Mouse (Mus musculus) hindbrain, embryonic 12.5 days (tissue): ENCODE measurements around the gene Fnbp1. TPM values are rescaled to one million over a fixed set of nuclear protein-coding genes. Genes with fewer than 3 reads are reported as not detected.

Source experiments
- ATAC-seq: fragments of 200-750 bp; cut with Nextera tagmentation; 2 replicates; pipeline ENCODE4 v1.8.0; 2017; ENCODE audit warnings: moderate TSS enrichment; ENCODE audit not compliant: low FRiP score
- H3K27ac ChIP-seq: fragments of 300-500 bp; sonication (generic); 2 replicates; pipeline ENCODE4 v1.5.1; 2016; ENCODE audit warnings: mild to moderate bottlenecking
- H3K27me3 ChIP-seq: fragments of 300-500 bp; sonication (generic); 2 replicates; pipeline ENCODE4 v1.6.1; 2016; ENCODE audit warnings: mild to moderate bottlenecking
- H3K36me3 ChIP-seq: fragments of 300-500 bp; sonication (generic); 2 replicates; pipeline ENCODE4 v1.6.1; 2016; ENCODE audit warnings: mild to moderate bottlenecking
- H3K4me1 ChIP-seq: fragments of 300-500 bp; sonication (generic); 2 replicates; pipeline ENCODE4 v1.6.1; 2016
- H3K4me2 ChIP-seq: fragments of 300-500 bp; sonication (generic); replicated peaks from 2 replicates; pipeline ENCODE4 v1.6.1; 2016; ENCODE audit warnings: mild to moderate bottlenecking
- H3K4me3 ChIP-seq: fragments of 300-500 bp; sonication (generic); 2 replicates; pipeline ENCODE4 v1.5.1; 2016; ENCODE audit warnings: mild to moderate bottlenecking
- H3K9ac ChIP-seq: fragments of 300-500 bp; sonication (generic); 2 replicates; pipeline ENCODE4 v1.6.1; 2016; ENCODE audit warnings: mild to moderate bottlenecking, moderate library complexity
- H3K9me3 ChIP-seq: fragments of 300-500 bp; sonication (generic); replicated peaks from 2 replicates; pipeline ENCODE4 v1.6.1; 2016; ENCODE audit warnings: mild to moderate bottlenecking
- WGBS: fragments of 180-500 bp; shearing (Covaris S2); methylation state at CpG from one replicate; pipeline ENCODE4 v1.1.7; 2016; 5-methylcytosine and 5-hydroxymethylcytosine counted together
- polyA plus RNA-seq: library from polyadenylated mRNA; unstranded; fragments of >200 nt; fragmentation: Nextera tagmentation; extraction: Ambion mirVana; gene quantifications from 2 replicates; pipeline ENCODE4 v1.2.1, GENCODE M21; 2016

The Fnbp1 gene
- polyA plus RNA-seq, 1 experiment from 2014 or later = 18.7 TPM

- no peaks in the 10 kb centered on the region for H3K27me3 ChIP-seq
- WGBS = 92% methylated on average over 10 of the region's 10 CpGs
- no peak overlapping the region for H3K27ac ChIP-seq
- no peaks in the 10 kb centered on the region for H3K36me3 ChIP-seq
- peaks cover 11% of the 10 kb centered on the region for H3K4me1 ChIP-seq
- H3K4me3 ChIP-seq = no peak overlapping the region
- no peak for ATAC-seq
- H3K9me3 ChIP-seq = 0 out of 2 replicates have a peak, but pooled peaks cover 4% of the 10 kb centered on the region
- no peak overlapping the region for H3K4me2 ChIP-seq
- no peak overlapping the region for H3K9ac ChIP-seq
Observed at GRCm38 (mm10) chr2:31118639-31119380, 23.0 kb downstream of the Fnbp1 start.

GRCm38 (mm10) chr2:31118211-31118610 lies 23.6 kb downstream of the Fnbp1 start:
- WGBS = 97% methylated on average over 3 of the region's 3 CpGs

GRCm38 (mm10) chr2:31115943-31116731 lies 25.7 kb downstream of the Fnbp1 start:
- Histone ChIP-seq H3K4me2 (no peak overlapping the region), H3K27me3 (no peaks in the 10 kb centered on the region), H3K4me3 (no peak overlapping the region), H3K9ac (no peak overlapping the region), H3K36me3 (no peaks in the 10 kb centered on the region), H3K27ac (no peak overlapping the region), H3K4me1 (peaks cover 11% of the 10 kb centered on the region), H3K9me3 (0 out of 2 replicates have a peak, but pooled peaks cover 4% of the 10 kb centered on the region)
- 0 out of 2 replicates have a peak, but pooled peaks have one; percentile 26 for ATAC-seq
- WGBS = 64% methylated on average over 10 of the region's 10 CpGs

More at GRCm38 (mm10) chr2:31118211-31118610, 23.6 kb downstream of the Fnbp1 start:
- Histone ChIP-seq H3K27ac (no peak overlapping the region), H3K27me3 (no peaks in the 10 kb centered on the region), H3K4me3 (no peak overlapping the region), H3K4me1 (peaks cover 11% of the 10 kb centered on the region), H3K4me2 (no peak overlapping the region), H3K9me3 (0 out of 2 replicates have a peak, but pooled peaks cover 4% of the 10 kb centered on the region), H3K36me3 (no peaks in the 10 kb centered on the region), H3K9ac (no peak overlapping the region)
- no peak for ATAC-seq

GRCm38 (mm10) chr2:31115091-31115942 lies 26.5 kb downstream of the Fnbp1 start:
- Histone ChIP-seq H3K4me2 (no peak overlapping the region), H3K27me3 (no peaks in the 10 kb centered on the region), H3K36me3 (no peaks in the 10 kb centered on the region), H3K9me3 (0 out of 2 replicates have a peak, but pooled peaks cover 4% of the 10 kb centered on the region), H3K4me3 (no peak overlapping the region), H3K4me1 (peaks cover 11% of the 10 kb centered on the region), H3K9ac (no peak overlapping the region), H3K27ac (no peak overlapping the region)
- 71% methylated on average over 10 of the region's 10 CpGs for WGBS
- ATAC-seq = no peak

GRCm38 (mm10) chr2:31114205-31114604 lies 27.6 kb downstream of the Fnbp1 start:
- WGBS = 93% methylated on average over 2 of the region's 2 CpGs
- no peak for ATAC-seq
- H3K36me3 ChIP-seq = no peaks in the 10 kb centered on the region
- peaks cover 11% of the 10 kb centered on the region for H3K4me1 ChIP-seq
- no peak overlapping the region for H3K4me2 ChIP-seq
- H3K9ac ChIP-seq = no peak overlapping the region
- H3K27me3 ChIP-seq = no peaks in the 10 kb centered on the region
- no peak overlapping the region for H3K4me3 ChIP-seq
- 0 out of 2 replicates have a peak, but pooled peaks cover 4% of the 10 kb centered on the region for H3K9me3 ChIP-seq
- H3K27ac ChIP-seq = no peak overlapping the region

GRCm38 (mm10) chr2:31111685-31112084 lies 30.1 kb downstream of the Fnbp1 start:
- Histone ChIP-seq H3K4me2 (no peak overlapping the region), H3K36me3 (no peaks in the 10 kb centered on the region), H3K9me3 (0 out of 2 replicates have a peak, but pooled peaks cover 4% of the 10 kb centered on the region), H3K27me3 (no peaks in the 10 kb centered on the region), H3K27ac (no peak overlapping the region), H3K4me3 (no peak overlapping the region), H3K4me1 (peaks cover 19% of the 10 kb centered on the region), H3K9ac (no peak overlapping the region)
- no peak for ATAC-seq
- WGBS = 89% methylated on average over 6 of the region's 6 CpGs

GRCm38 (mm10) chr2:31109960-31110548 lies 31.8 kb downstream of the Fnbp1 start:
- Histone ChIP-seq H3K9ac (no peak overlapping the region), H3K9me3 (0 out of 2 replicates have a peak, but pooled peaks cover 4% of the 10 kb centered on the region), H3K4me1 (peaks cover 15% of the 10 kb centered on the region), H3K27me3 (no peaks in the 10 kb centered on the region), H3K27ac (no peak overlapping the region), H3K36me3 (no peaks in the 10 kb centered on the region), H3K4me3 (no peak overlapping the region), H3K4me2 (no peak overlapping the region)
- ATAC-seq = no peak
- WGBS = 78% methylated on average over 12 of the region's 12 CpGs

- H3K9ac ChIP-seq = no peak overlapping the region
- no peak for ATAC-seq
- peaks cover 2% of the 10 kb centered on the region; the same call in 1 of the 2 replicates for H3K36me3 ChIP-seq
- no peaks in the 10 kb centered on the region for H3K9me3 ChIP-seq
- H3K4me2 ChIP-seq = no peak overlapping the region
- no peaks in the 10 kb centered on the region for H3K27me3 ChIP-seq
- no peak overlapping the region for H3K4me3 ChIP-seq
- 83% methylated on average over 6 of the region's 6 CpGs for WGBS
- H3K4me1 ChIP-seq = peaks cover 15% of the 10 kb centered on the region
- no peak overlapping the region for H3K27ac ChIP-seq
Observed at GRCm38 (mm10) chr2:31108186-31108585, 33.6 kb downstream of the Fnbp1 start.

GRCm38 (mm10) chr2:31106621-31107320 lies 35.0 kb downstream of the Fnbp1 start:
- peak overlapping the region; percentile 35; the same call in 1 of the 2 replicates for H3K27ac ChIP-seq
- WGBS = 44% methylated on average over 11 of the region's 11 CpGs
- no peak overlapping the region for H3K4me2 ChIP-seq
- H3K4me1 ChIP-seq = peaks cover 15% of the 10 kb centered on the region
- no peak overlapping the region for H3K4me3 ChIP-seq
- H3K27me3 ChIP-seq = no peaks in the 10 kb centered on the region
- no peaks in the 10 kb centered on the region for H3K9me3 ChIP-seq
- H3K9ac ChIP-seq = 0 out of 2 replicates have a peak overlapping the region, but pooled peaks have one; percentile 28
- peaks cover 4% of the 10 kb centered on the region; the same call in 1 of the 2 replicates for H3K36me3 ChIP-seq
- ATAC-seq = no peak

GRCm38 (mm10) chr2:31106004-31106403 lies 35.8 kb downstream of the Fnbp1 start:
- Histone ChIP-seq H3K27ac (no peak overlapping the region), H3K9me3 (no peaks in the 10 kb centered on the region), H3K4me2 (no peak overlapping the region), H3K4me3 (no peak overlapping the region), H3K9ac (no peak overlapping the region), H3K27me3 (no peaks in the 10 kb centered on the region), H3K4me1 (peaks cover 15% of the 10 kb centered on the region), H3K36me3 (peaks cover 4% of the 10 kb centered on the region; the same call in 1 of the 2 replicates)
- no peak for ATAC-seq
- WGBS = 92% methylated on average over 3 of the region's 3 CpGs

GRCm38 (mm10) chr2:31105279-31105678 lies 36.5 kb downstream of the Fnbp1 start:
- Histone ChIP-seq H3K9ac (no peak overlapping the region), H3K4me1 (peaks cover 15% of the 10 kb centered on the region), H3K9me3 (no peaks in the 10 kb centered on the region), H3K27ac (no peak overlapping the region), H3K27me3 (no peaks in the 10 kb centered on the region), H3K4me2 (no peak overlapping the region), H3K36me3 (peaks cover 5% of the 10 kb centered on the region; the same call in 1 of the 2 replicates), H3K4me3 (no peak overlapping the region)
- 85% methylated on average over 3 of the region's 3 CpGs for WGBS
- no peak for ATAC-seq
